Mouse (Mus musculus) brain, embryonic 14.5 days (tissue): Measurements from ENCODE around the gene Eif4e.
"Not testable (repeated sequence)": the region's sequence is repeated elsewhere in the genome, so short reads cannot be mapped to it uniquely, and the experiment has no call there.

Source experiments
- CTCF ChIP-seq: fragments of 200-500 bp; IDR thresholded peaks from 2 replicates; pipeline ENCODE4 v1.5.1; 2012; ENCODE audit warnings: inconsistent platforms, mild to moderate bottlenecking, moderate library complexity, borderline replicate concordance; ENCODE audit not compliant: insufficient read depth, insufficient read length; ENCODE audit errors: extremely low read depth
- POLR2A ChIP-seq: fragments of 200-500 bp; IDR thresholded peaks from 2 replicates; pipeline ENCODE4 v1.6.1; 2012; ENCODE audit warnings: mild to moderate bottlenecking, inconsistent platforms, borderline replicate concordance; ENCODE audit not compliant: poor library complexity, insufficient read depth, insufficient read length, severe bottlenecking; ENCODE audit errors: extremely low read depth

- TF ChIP-seq CTCF, POLR2A: not testable (repeated sequence)
Observed at GRCm38 (mm10) chr3:138555279-138555678, 29.3 kb downstream of the Eif4e start.
